Mouse (Mus musculus): ENCODE measurements around the gene Tmem56.

DNA sequence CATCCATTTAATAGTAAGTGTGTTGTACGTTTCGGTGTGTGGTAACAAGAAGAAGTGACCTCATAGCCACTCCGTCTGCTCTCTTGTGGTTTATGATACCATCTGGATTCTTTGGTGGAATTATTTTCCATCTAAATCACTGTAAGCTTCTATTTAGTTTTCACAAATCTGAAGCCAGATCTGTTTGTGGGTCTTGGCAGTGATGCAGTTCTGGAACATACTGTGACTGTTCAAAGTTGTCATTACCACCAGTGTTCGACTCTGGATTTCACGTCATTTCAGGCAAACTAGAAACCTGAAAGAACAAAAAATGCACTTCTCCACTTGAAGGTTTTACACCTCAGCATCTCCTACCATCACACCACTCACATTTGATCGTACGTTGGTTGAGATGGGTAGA, 32.6 kb upstream of the Tmem56 start:
- TF ChIP-seq CTCF (IDR thresholded peaks at IDR 0.05; ENCODE audit: control insufficient read depth, insufficient read depth, insufficient replicate concordance, low read depth, low read length) (no peak), POLR2A (IDR thresholded peaks at IDR 0.05; ENCODE audit: control insufficient read depth, low read depth, low read length) (no peak)

Measured in testis, adult 2 months (tissue).